Mouse (Mus musculus): Measurements from ENCODE around the gene Mapk14. TPM values are rescaled to one million over a fixed set of nuclear protein-coding genes. Genes with fewer than 3 reads are reported as not detected.
A peak's percentile ranks its signal among the peaks of the same experiment; 100 is the strongest.

The Mapk14 gene
- polyA plus RNA-seq, 1 experiment: 76.5 TPM

GRCm38 (mm10) chr17:28683601-28684000, 7.5 kb upstream of the Mapk14 start:
- Histone ChIP-seq H3K27ac (ENCODE audit: insufficient read depth, low read length) (no peak overlapping the region), H3K4me1 (ENCODE audit: control insufficient read depth, insufficient read depth, low read length) (no peaks in the 10 kb centered on the region), H3K4me3 (ENCODE audit: insufficient read depth, low read length) (no peak overlapping the region)
- TF ChIP-seq POLR2A (IDR thresholded peaks at IDR 0.05; ENCODE audit: low read depth, low read length) (no peak), CTCF (IDR thresholded peaks at IDR 0.05; ENCODE audit: borderline replicate concordance, insufficient read depth, low read length) (no peak)

DNA sequence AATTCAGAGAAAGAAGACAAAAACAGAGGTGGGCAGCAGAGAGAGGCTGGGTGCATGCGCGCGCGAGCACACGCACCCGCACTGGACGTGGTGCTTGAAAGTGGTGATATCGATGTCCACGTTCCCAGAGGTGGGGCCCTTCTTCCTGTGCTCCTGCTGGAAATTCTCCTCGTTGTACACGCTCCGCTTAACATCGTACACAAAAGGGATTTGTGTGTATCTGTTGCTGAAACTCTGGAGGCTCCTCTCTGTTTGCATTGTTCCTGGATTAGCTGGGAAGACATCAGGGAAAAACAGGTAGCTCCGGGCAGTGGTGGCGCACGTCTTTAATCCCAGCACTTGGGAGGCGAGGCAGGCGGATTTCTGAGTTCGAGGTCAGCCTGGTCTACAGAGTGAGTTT, 6.5 kb upstream of the Mapk14 start:
- no peaks in the 10 kb centered on the region for H3K4me1 ChIP-seq (ENCODE audit: control insufficient read depth, insufficient read depth, low read length)
- H3K4me3 ChIP-seq (ENCODE audit: insufficient read depth, low read length): no peak overlapping the region
- H3K27ac ChIP-seq (ENCODE audit: insufficient read depth, low read length): no peak overlapping the region
- no peak for TF ChIP-seq CTCF (IDR thresholded peaks at IDR 0.05; ENCODE audit: borderline replicate concordance, insufficient read depth, low read length)
- no peak for TF ChIP-seq POLR2A (IDR thresholded peaks at IDR 0.05; ENCODE audit: low read depth, low read length)

GRCm38 (mm10) chr17:28687354-28687753, 3.8 kb upstream of the Mapk14 start:
- Histone ChIP-seq H3K27ac (ENCODE audit: insufficient read depth, low read length) (no peak overlapping the region), H3K4me3 (ENCODE audit: insufficient read depth, low read length) (no peak overlapping the region), H3K4me1 (ENCODE audit: control insufficient read depth, insufficient read depth, low read length) (no peaks in the 10 kb centered on the region)
- TF ChIP-seq POLR2A (IDR thresholded peaks at IDR 0.05; ENCODE audit: low read depth, low read length): no peak
- TF ChIP-seq CTCF (IDR thresholded peaks at IDR 0.05; ENCODE audit: borderline replicate concordance, insufficient read depth, low read length): no peak

GRCm38 (mm10) chr17:28689586-28690283, 1.4 kb upstream of the Mapk14 start, which contains the start of gene Slc26a8:
Slc26a8 (minus strand) TSS chr17:28690233.
- 0 out of 2 replicates have a peak within 1 kb of the TSS, but pooled peaks have one; percentile 7 for H3K27ac ChIP-seq (ENCODE audit: insufficient read depth, low read length)
- peaks cover 7% of the 10 kb centered on the region for H3K4me1 ChIP-seq (ENCODE audit: control insufficient read depth, insufficient read depth, low read length)
- TF ChIP-seq CTCF (IDR thresholded peaks at IDR 0.05; ENCODE audit: borderline replicate concordance, insufficient read depth, low read length): no peak
- TF ChIP-seq POLR2A (IDR thresholded peaks at IDR 0.05; ENCODE audit: low read depth, low read length): no peak
- peak within 1 kb of the TSS; percentile 48 for H3K4me3 ChIP-seq (ENCODE audit: insufficient read depth, low read length)

DNA sequence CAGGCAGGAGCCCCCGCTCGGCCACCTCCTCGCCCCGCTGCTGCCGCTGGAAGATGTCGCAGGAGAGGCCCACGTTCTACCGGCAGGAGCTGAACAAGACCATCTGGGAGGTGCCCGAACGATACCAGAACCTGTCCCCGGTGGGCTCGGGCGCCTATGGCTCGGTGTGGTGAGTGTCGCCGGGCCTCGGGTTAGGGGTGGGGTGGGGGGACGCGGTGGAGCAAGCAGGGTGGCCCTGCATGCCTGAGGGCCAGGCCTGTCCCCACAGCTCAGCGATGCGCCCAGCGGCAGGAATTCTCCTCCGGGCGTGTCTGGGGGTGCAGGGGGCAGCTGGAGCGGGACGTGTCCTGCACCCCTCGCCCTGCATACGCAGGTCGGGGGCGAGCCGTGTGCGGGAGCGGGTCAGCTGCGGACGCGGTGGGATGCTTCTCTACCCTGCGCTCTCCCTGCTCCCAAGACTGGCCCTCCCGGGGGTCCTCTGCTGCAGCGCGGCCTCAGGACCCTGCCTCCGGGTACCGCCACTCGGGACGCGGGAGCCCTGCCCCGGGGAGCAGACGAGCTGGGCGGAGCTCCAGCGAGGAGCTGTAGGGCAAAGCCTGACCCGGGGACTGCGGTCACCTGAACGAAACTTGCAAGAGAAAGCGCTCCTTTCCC, 685 bp downstream of the Mapk14 start:
- Histone ChIP-seq H3K27ac (ENCODE audit: insufficient read depth, low read length) (peak overlapping the region; percentile 74), H3K4me3 (ENCODE audit: insufficient read depth, low read length) (peak overlapping the region; percentile 87), H3K4me1 (ENCODE audit: control insufficient read depth, insufficient read depth, low read length) (peaks cover 13% of the 10 kb centered on the region)
- no peak for TF ChIP-seq POLR2A (IDR thresholded peaks at IDR 0.05; ENCODE audit: low read depth, low read length)
- TF ChIP-seq CTCF (IDR thresholded peaks at IDR 0.05; ENCODE audit: borderline replicate concordance, insufficient read depth, low read length): no peak

DNA sequence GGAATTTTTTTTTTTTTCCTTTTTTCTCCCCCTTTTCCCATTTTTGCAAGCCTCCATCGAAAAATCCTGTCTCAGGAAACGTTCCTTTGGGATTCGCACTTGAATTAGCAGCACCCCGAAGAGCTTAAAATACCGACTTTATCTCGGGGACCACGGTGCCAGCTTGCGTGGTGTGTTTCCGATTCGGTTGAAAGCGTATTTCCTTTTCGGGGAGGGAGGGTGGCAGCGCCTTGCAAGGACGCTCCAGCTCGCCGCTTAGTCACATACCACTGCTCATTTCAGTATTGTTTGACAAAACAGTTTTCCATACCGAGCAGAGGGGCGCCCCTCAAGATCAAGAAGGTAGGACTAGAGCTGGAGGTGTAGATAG, 1.2 kb downstream of the Mapk14 start:
- peak overlapping the region; percentile 87 for H3K4me3 ChIP-seq (ENCODE audit: insufficient read depth, low read length)
- H3K4me1 ChIP-seq (ENCODE audit: control insufficient read depth, insufficient read depth, low read length): peaks cover 13% of the 10 kb centered on the region
- peak overlapping the region; percentile 74 for H3K27ac ChIP-seq (ENCODE audit: insufficient read depth, low read length)
- TF ChIP-seq CTCF (IDR thresholded peaks at IDR 0.05; ENCODE audit: borderline replicate concordance, insufficient read depth, low read length): no peak
- TF ChIP-seq POLR2A (IDR thresholded peaks at IDR 0.05; ENCODE audit: low read depth, low read length): no peak

GRCm38 (mm10) chr17:28693086-28693485, 2.0 kb downstream of the Mapk14 start:
- H3K4me3 ChIP-seq (ENCODE audit: insufficient read depth, low read length): peak overlapping the region; percentile 87
- no peak overlapping the region for H3K27ac ChIP-seq (ENCODE audit: insufficient read depth, low read length)
- TF ChIP-seq CTCF (IDR thresholded peaks at IDR 0.05; ENCODE audit: borderline replicate concordance, insufficient read depth, low read length) (no peak), POLR2A (IDR thresholded peaks at IDR 0.05; ENCODE audit: low read depth, low read length) (no peak)
- H3K4me1 ChIP-seq (ENCODE audit: control insufficient read depth, insufficient read depth, low read length): peaks cover 19% of the 10 kb centered on the region

DNA sequence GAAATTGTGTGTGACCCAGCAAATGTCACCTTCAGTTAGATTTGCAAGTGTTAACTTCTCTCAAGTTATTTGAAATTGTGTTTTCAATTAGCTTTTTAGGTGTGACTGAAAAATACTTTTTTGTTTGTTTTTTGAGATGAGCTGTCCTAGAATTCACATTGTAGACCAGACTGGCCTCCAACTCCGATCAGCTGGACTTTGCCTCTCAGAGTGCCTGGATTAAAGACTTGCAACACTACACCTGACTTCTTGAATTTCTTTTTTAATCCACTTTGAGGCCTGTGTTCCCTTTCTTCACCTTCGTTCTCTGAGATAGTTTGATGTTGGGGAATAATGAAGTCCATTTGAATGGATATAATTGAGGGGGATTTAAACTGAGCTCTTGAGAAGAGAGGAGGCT, 2.9 kb downstream of the Mapk14 start:
- H3K4me1 ChIP-seq (ENCODE audit: control insufficient read depth, insufficient read depth, low read length): peaks cover 27% of the 10 kb centered on the region
- no peak overlapping the region for H3K27ac ChIP-seq (ENCODE audit: insufficient read depth, low read length)
- TF ChIP-seq CTCF (IDR thresholded peaks at IDR 0.05; ENCODE audit: borderline replicate concordance, insufficient read depth, low read length): no peak
- TF ChIP-seq POLR2A (IDR thresholded peaks at IDR 0.05; ENCODE audit: low read depth, low read length): no peak
- H3K4me3 ChIP-seq (ENCODE audit: insufficient read depth, low read length): no peak overlapping the region

GRCm38 (mm10) chr17:28694832-28695231, 3.7 kb downstream of the Mapk14 start:
- H3K27ac ChIP-seq (ENCODE audit: insufficient read depth, low read length): no peak overlapping the region
- H3K4me1 ChIP-seq (ENCODE audit: control insufficient read depth, insufficient read depth, low read length): peaks cover 29% of the 10 kb centered on the region
- TF ChIP-seq POLR2A (IDR thresholded peaks at IDR 0.05; ENCODE audit: low read depth, low read length): no peak
- no peak for TF ChIP-seq CTCF (IDR thresholded peaks at IDR 0.05; ENCODE audit: borderline replicate concordance, insufficient read depth, low read length)

GRCm38 (mm10) chr17:28696641-28697040, 5.5 kb downstream of the Mapk14 start:
- TF ChIP-seq CTCF (IDR thresholded peaks at IDR 0.05; ENCODE audit: borderline replicate concordance, insufficient read depth, low read length) (no peak), POLR2A (IDR thresholded peaks at IDR 0.05; ENCODE audit: low read depth, low read length) (no peak)
- Histone ChIP-seq H3K4me3 (ENCODE audit: insufficient read depth, low read length) (no peak overlapping the region), H3K4me1 (ENCODE audit: control insufficient read depth, insufficient read depth, low read length) (peaks cover 33% of the 10 kb centered on the region), H3K27ac (ENCODE audit: insufficient read depth, low read length) (no peak overlapping the region)

More at GRCm38 (mm10) chr17:28694832-28695231, 3.7 kb downstream of the Mapk14 start:
- no peak overlapping the region for H3K4me3 ChIP-seq (ENCODE audit: insufficient read depth, low read length)
